Mouse (Mus musculus) CD8-positive naive resting alpha-beta T cell, adult 57 days (primary cell): ENCODE results near the gene Wdr47. TPM values are rescaled to one million over a fixed set of nuclear protein-coding genes. Genes with fewer than 3 reads are reported as not detected.

Source experiments
- total RNA-seq: library from RNA; stranded (reverse); gene quantifications from one replicate; pipeline ENCODE4 v1.2.4, GENCODE M21; 2023

Wdr47 gene
- 15.6 TPM for total RNA-seq

GRCm38 (mm10) chr3:108590786-108591529, at the start of gene Wdr47:
Gene Wdr47 (plus strand): TSS chr3:108591279.

GRCm38 (mm10) chr3:108562133-108562730, 28.8 kb upstream of the Wdr47 start, which contains the start of gene Tmem167b:
Gene Tmem167b (minus strand): TSS chr3:108562466.

GRCm38 (mm10) chr3:108571443-108572294, 19.4 kb upstream of the Wdr47 start, which contains the start of gene Taf13:
Gene Taf13 (plus strand): TSS chr3:108571698.

GRCm38 (mm10) chr3:108653710-108654379, 62.8 kb downstream of the Wdr47 start, which contains the start of gene Clcc1:
Gene Clcc1 (plus strand): TSS chr3:108653913.

Other genes with a start within 250 kb of the Wdr47 start
- gene Mybphl, start 226.4 kb upstream of the Wdr47 start, total RNA-seq, result not detected
- 0.40 TPM for gene Psrc1, start 207.4 kb upstream of the Wdr47 start, total RNA-seq
- 7.8 TPM for gene Celsr2, start 175.7 kb upstream of the Wdr47 start, total RNA-seq
- gene Sars, start 146.1 kb upstream of the Wdr47 start, total RNA-seq, result 143 TPM
- gene 1700013F07Rik, start 57.1 kb upstream of the Wdr47 start, total RNA-seq, result not detected
- 0.09 TPM for gene 5330417C22Rik, start 54.7 kb upstream of the Wdr47 start, total RNA-seq
- gene Tmem167b, start 28.8 kb upstream of the Wdr47 start, total RNA-seq, result 37.3 TPM
- gene Taf13, start 19.6 kb upstream of the Wdr47 start, total RNA-seq, result 28.9 TPM
- 41.3 TPM for gene Clcc1, start 62.6 kb downstream of the Wdr47 start, total RNA-seq
- 7.6 TPM for gene Gpsm2, start 131.0 kb downstream of the Wdr47 start, total RNA-seq
- gene Aknad1, start 148.4 kb downstream of the Wdr47 start, total RNA-seq, result not detected
- 71.6 TPM for gene Stxbp3, start 249.2 kb downstream of the Wdr47 start, total RNA-seq